18 mouse cellular contexts compared by ENCODE assay signal in genomic region chr1:132430818-132431217, GRCm38 (mm10). TPM values are rescaled to one million over a fixed set of nuclear protein-coding genes. Genes with fewer than 3 reads are reported as not detected.
DNase-seq lines count a peak whose midpoint lies in the region; ATAC-seq and TF ChIP-seq lines count a peak whose summit lies in the region.
"Had no signal": no experiment of that assay in that cellular context is flagged by ENCODE, and none has a peak within 500 bp of the region (broad histone marks: within the 10 kb centered on the region; RNA-seq: fewer than 3 reads in every experiment).

No protein-coding gene starts in this region.

- H3K4me2 ChIP-seq in hindbrain, embryonic 13.5 days, result no peak overlapping the region
- no peak overlapping the region for H3K4me2 ChIP-seq in hindbrain, embryonic 11.5 days (replicated peaks; ENCODE audit: low read depth, low read length)
- H3K4me2 ChIP-seq in embryonic facial prominence, embryonic 11.5 days (ENCODE audit: low read depth, low read length), result no peak overlapping the region
- H3K4me2 ChIP-seq in hindbrain, embryonic 16.5 days (ENCODE audit: low read length), result no peak overlapping the region
- H3K4me2 ChIP-seq in midbrain, embryonic 12.5 days (replicated peaks), result no peak overlapping the region
- H3K4me2 ChIP-seq in intestine, postnatal 0 days (replicated peaks; ENCODE audit: low read depth), result no peak overlapping the region
- H3K4me2 ChIP-seq: embryonic facial prominence, embryonic 15.5 days; stomach, embryonic 15.5 days had no signal

- H3K27me3 ChIP-seq in hindbrain, embryonic 13.5 days, result no peaks in the 10 kb centered on the region
- no peaks in the 10 kb centered on the region for H3K27me3 ChIP-seq in hindbrain, embryonic 11.5 days (ENCODE audit: control insufficient read depth, insufficient read depth, low read length)
- H3K27me3 ChIP-seq in embryonic facial prominence, embryonic 11.5 days (ENCODE audit: control insufficient read depth, insufficient read depth, low read length), result no peaks in the 10 kb centered on the region
- no peaks in the 10 kb centered on the region for H3K27me3 ChIP-seq in hindbrain, embryonic 16.5 days (replicated peaks; ENCODE audit: control insufficient read depth, insufficient read depth, low read length)
- H3K27me3 ChIP-seq in midbrain, embryonic 12.5 days, result no peaks in the 10 kb centered on the region
- no peaks in the 10 kb centered on the region for H3K27me3 ChIP-seq in intestine, postnatal 0 days (replicated peaks; ENCODE audit: control insufficient read depth, insufficient read depth, low read length)
- H3K27me3 ChIP-seq: embryonic facial prominence, embryonic 15.5 days; stomach, embryonic 15.5 days had no signal

- no peak for TF ChIP-seq CTCF in intestine, postnatal 0 days (IDR thresholded peaks at IDR 0.05; ENCODE audit: low read depth)

- peaks cover 7% of the 10 kb centered on the region for H3K36me3 ChIP-seq in hindbrain, embryonic 13.5 days
- H3K36me3 ChIP-seq in hindbrain, embryonic 11.5 days (ENCODE audit: control insufficient read depth, insufficient read depth, low read length), result no peaks in the 10 kb centered on the region
- no peaks in the 10 kb centered on the region; the same call in 1 of the 2 replicates for H3K36me3 ChIP-seq in embryonic facial prominence, embryonic 11.5 days (replicated peaks; ENCODE audit: control insufficient read depth, insufficient read depth, low read depth, low read length)
- no peaks in the 10 kb centered on the region for H3K36me3 ChIP-seq in hindbrain, embryonic 16.5 days (ENCODE audit: control insufficient read depth, insufficient read depth, low read length)
- H3K36me3 ChIP-seq in midbrain, embryonic 12.5 days, result peaks cover 5% of the 10 kb centered on the region; the same call in 1 of the 2 replicates
- H3K36me3 ChIP-seq in intestine, postnatal 0 days (ENCODE audit: control insufficient read depth, insufficient read depth), result peaks cover 13% of the 10 kb centered on the region; the same call in 1 of the 2 replicates
- H3K36me3 ChIP-seq: stomach, embryonic 15.5 days had no signal

- 44% methylated on average over 3 of the region's 3 CpGs for WGBS in hindbrain, embryonic 13.5 days
- WGBS in hindbrain, embryonic 11.5 days, result 71% methylated on average over 3 of the region's 3 CpGs
- WGBS in embryonic facial prominence, embryonic 11.5 days, result 38% methylated on average over 3 of the region's 3 CpGs
- 29% methylated on average over 3 of the region's 3 CpGs for WGBS in hindbrain, embryonic 16.5 days
- 65% methylated on average over 3 of the region's 3 CpGs for WGBS in midbrain, embryonic 12.5 days
- WGBS in intestine, postnatal 0 days, result 70% methylated on average over 3 of the region's 3 CpGs

- 0 out of 2 replicates have a peak, but pooled peaks have one; percentile 61 for ATAC-seq in hindbrain, embryonic 13.5 days (ENCODE audit: low FRiP score)
- no peak for ATAC-seq in hindbrain, embryonic 11.5 days (ENCODE audit: low FRiP score)
- no peak for ATAC-seq in embryonic facial prominence, embryonic 11.5 days (replicated peaks; ENCODE audit: insufficient number of reproducible peaks, low FRiP score, low TSS enrichment, low read depth)
- peak; percentile 76 for ATAC-seq in hindbrain, embryonic 16.5 days
- ATAC-seq in midbrain, embryonic 12.5 days (ENCODE audit: low FRiP score, low read depth), result no peak
- ATAC-seq in intestine, postnatal 0 days, result no peak
- ATAC-seq: CD4-positive, CD25-positive, alpha-beta regulatory T cell, adult 4 months had no signal

- no peak overlapping the region for H3K4me3 ChIP-seq in hindbrain, embryonic 13.5 days
- H3K4me3 ChIP-seq in hindbrain, embryonic 11.5 days (ENCODE audit: low read depth, low read length), result no peak overlapping the region
- no peak overlapping the region for H3K4me3 ChIP-seq in embryonic facial prominence, embryonic 11.5 days (ENCODE audit: low read depth, low read length)
- H3K4me3 ChIP-seq in hindbrain, embryonic 16.5 days (ENCODE audit: low read length), result no peak overlapping the region
- H3K4me3 ChIP-seq in midbrain, embryonic 12.5 days, result no peak overlapping the region
- H3K4me3 ChIP-seq in intestine, postnatal 0 days (ENCODE audit: low read depth, low read length), result no peak overlapping the region
- H3K4me3 ChIP-seq: embryonic facial prominence, embryonic 15.5 days; heart, embryonic 10.5 days; stomach, embryonic 15.5 days had no signal

- no peaks in the 10 kb centered on the region for H3K9me3 ChIP-seq in hindbrain, embryonic 13.5 days
- no peaks in the 10 kb centered on the region for H3K9me3 ChIP-seq in hindbrain, embryonic 11.5 days (ENCODE audit: control insufficient read depth, low read length)
- H3K9me3 ChIP-seq in embryonic facial prominence, embryonic 11.5 days (replicated peaks; ENCODE audit: control insufficient read depth, low read length), result no peaks in the 10 kb centered on the region
- no peaks in the 10 kb centered on the region for H3K9me3 ChIP-seq in hindbrain, embryonic 16.5 days (ENCODE audit: control insufficient read depth, low read length)
- H3K9me3 ChIP-seq in midbrain, embryonic 12.5 days, result no peaks in the 10 kb centered on the region
- H3K9me3 ChIP-seq in intestine, postnatal 0 days (ENCODE audit: control insufficient read depth), result no peaks in the 10 kb centered on the region
- H3K9me3 ChIP-seq: embryonic facial prominence, embryonic 15.5 days; heart, embryonic 10.5 days; stomach, embryonic 15.5 days had no signal

- no peak for DNase-seq in hindbrain, embryonic 11.5 days (ENCODE audit: low spot score)
- peak; percentile 45 for DNase-seq in embryonic facial prominence, embryonic 11.5 days (ENCODE audit: low spot score)
- DNase-seq in lung, postnatal 14 days, result no peak
- DNase-seq in natural killer cell, adult 2 months (ENCODE audit: low spot score in 2 of 2), result no peak
- DNase-seq: adrenal gland, adult 2 months; cerebellum, adult 2 months; heart, postnatal 4 days; kidney, adult 9 months had no signal

- H3K4me1 ChIP-seq in hindbrain, embryonic 13.5 days (replicated peaks), result peaks cover 30% of the 10 kb centered on the region
- no peaks in the 10 kb centered on the region for H3K4me1 ChIP-seq in hindbrain, embryonic 11.5 days (replicated peaks; ENCODE audit: control insufficient read depth, insufficient read depth, low read length)
- H3K4me1 ChIP-seq in embryonic facial prominence, embryonic 11.5 days (ENCODE audit: control insufficient read depth, insufficient read depth, low read length), result no peaks in the 10 kb centered on the region
- peaks cover 24% of the 10 kb centered on the region for H3K4me1 ChIP-seq in hindbrain, embryonic 16.5 days (ENCODE audit: control insufficient read depth, insufficient read depth, low read depth, low read length)
- peaks cover 4% of the 10 kb centered on the region for H3K4me1 ChIP-seq in midbrain, embryonic 12.5 days
- H3K4me1 ChIP-seq in intestine, postnatal 0 days (replicated peaks; ENCODE audit: control insufficient read depth, insufficient read depth, low read length), result no peaks in the 10 kb centered on the region
- H3K4me1 ChIP-seq: stomach, embryonic 15.5 days had no signal

- peak overlapping the region; percentile 49; the same call in 1 of the 2 replicates for H3K27ac ChIP-seq in hindbrain, embryonic 13.5 days
- no peak overlapping the region for H3K27ac ChIP-seq in hindbrain, embryonic 11.5 days (ENCODE audit: low read depth, low read length)
- no peak overlapping the region for H3K27ac ChIP-seq in embryonic facial prominence, embryonic 11.5 days (replicated peaks; ENCODE audit: low read depth, low read length)
- H3K27ac ChIP-seq in hindbrain, embryonic 16.5 days (ENCODE audit: low read depth, low read length), result peak overlapping the region; percentile 11; the same call in 1 of the 2 replicates
- H3K27ac ChIP-seq in midbrain, embryonic 12.5 days (replicated peaks), result 0 out of 2 replicates have a peak overlapping the region, but pooled peaks have one; percentile 35
- H3K27ac ChIP-seq in intestine, postnatal 0 days (ENCODE audit: low read depth, low read length), result no peak overlapping the region
- H3K27ac ChIP-seq: embryonic facial prominence, embryonic 15.5 days; heart, embryonic 10.5 days; liver, embryonic 14.5 days; macrophage; stomach, embryonic 15.5 days had no signal

- H3K9ac ChIP-seq in hindbrain, embryonic 13.5 days, result no peak overlapping the region
- no peak overlapping the region for H3K9ac ChIP-seq in hindbrain, embryonic 11.5 days (ENCODE audit: low read depth, low read length)
- H3K9ac ChIP-seq in embryonic facial prominence, embryonic 11.5 days (replicated peaks; ENCODE audit: low read length), result no peak overlapping the region
- H3K9ac ChIP-seq in hindbrain, embryonic 16.5 days (ENCODE audit: low read depth, low read length), result no peak overlapping the region
- no peak overlapping the region for H3K9ac ChIP-seq in midbrain, embryonic 12.5 days (replicated peaks)
- no peak overlapping the region for H3K9ac ChIP-seq in intestine, postnatal 0 days (ENCODE audit: low read depth, low read length)
- H3K9ac ChIP-seq: embryonic facial prominence, embryonic 15.5 days; liver, embryonic 14.5 days; stomach, embryonic 15.5 days had no signal

RNA-seq across cellular contexts. Expression of gene Dstyk, which starts 13.5 kb away (rescaled TPM):
- 10.0 and 10.3 TPM in 2 replicates for polyA plus RNA-seq in hindbrain, embryonic 13.5 days (2015; fragmentation: Nextera tagmentation; extraction: Ambion mirVana)
- polyA plus RNA-seq in hindbrain, embryonic 11.5 days (2014; fragmentation: Nextera tagmentation; extraction: Ambion mirVana), result 11.5 and 12.3 TPM in 2 replicates
- 11.9 and 13.7 TPM in 2 replicates for polyA plus RNA-seq in embryonic facial prominence, embryonic 11.5 days (2014; fragmentation: Nextera tagmentation; extraction: Ambion mirVana)
- polyA plus RNA-seq in hindbrain, embryonic 16.5 days (2015; fragmentation: Nextera tagmentation; extraction: Ambion mirVana), result 7.9 and 9.7 TPM in 2 replicates
- polyA plus RNA-seq in midbrain, embryonic 12.5 days (2016; fragmentation: Nextera tagmentation; extraction: Ambion mirVana), result 17.6 and 17.9 TPM in 2 replicates
- polyA plus RNA-seq in intestine, postnatal 0 days (2015; fragmentation: Nextera tagmentation; extraction: Ambion mirVana), result 3.7 and 3.8 TPM in 2 replicates

RNA-seq across cellular contexts. Expression of gene Tmcc2, which starts 39.7 kb away (rescaled TPM):
- polyA plus RNA-seq in hindbrain, embryonic 13.5 days (2015; fragmentation: Nextera tagmentation; extraction: Ambion mirVana), result 24.6 and 25.7 TPM in 2 replicates
- polyA plus RNA-seq in hindbrain, embryonic 11.5 days (2014; fragmentation: Nextera tagmentation; extraction: Ambion mirVana), result 12.0 and 14.1 TPM in 2 replicates
- polyA plus RNA-seq in embryonic facial prominence, embryonic 11.5 days (2014; fragmentation: Nextera tagmentation; extraction: Ambion mirVana), result 6.8 and 8.0 TPM in 2 replicates
- polyA plus RNA-seq in hindbrain, embryonic 16.5 days (2015; fragmentation: Nextera tagmentation; extraction: Ambion mirVana), result 26.6 and 35.5 TPM in 2 replicates
- polyA plus RNA-seq in midbrain, embryonic 12.5 days (2016; fragmentation: Nextera tagmentation; extraction: Ambion mirVana), result 35.4 and 36.8 TPM in 2 replicates
- polyA plus RNA-seq in intestine, postnatal 0 days (2015; fragmentation: Nextera tagmentation; extraction: Ambion mirVana), result 2.2 and 2.3 TPM in 2 replicates

RNA-seq across cellular contexts. Expression of gene Rbbp5, which starts 46.3 kb away (rescaled TPM):
- 47.8 and 48.0 TPM in 2 replicates for polyA plus RNA-seq in hindbrain, embryonic 13.5 days (2015; fragmentation: Nextera tagmentation; extraction: Ambion mirVana)
- 58.5 and 65.3 TPM in 2 replicates for polyA plus RNA-seq in hindbrain, embryonic 11.5 days (2014; fragmentation: Nextera tagmentation; extraction: Ambion mirVana)
- polyA plus RNA-seq in embryonic facial prominence, embryonic 11.5 days (2014; fragmentation: Nextera tagmentation; extraction: Ambion mirVana), result 59.7 and 64.1 TPM in 2 replicates
- 36.4 and 45.2 TPM in 2 replicates for polyA plus RNA-seq in hindbrain, embryonic 16.5 days (2015; fragmentation: Nextera tagmentation; extraction: Ambion mirVana)
- 61.4 and 62.0 TPM in 2 replicates for polyA plus RNA-seq in midbrain, embryonic 12.5 days (2016; fragmentation: Nextera tagmentation; extraction: Ambion mirVana)
- 14.5 and 16.6 TPM in 2 replicates for polyA plus RNA-seq in intestine, postnatal 0 days (2015; fragmentation: Nextera tagmentation; extraction: Ambion mirVana)

Comparison
In these comparisons a context has a peak if more than half of its experiments do, and no peak if none do; other contexts are left out.
1. ATAC-seq: peak in hindbrain, embryonic 13.5 days (single experiment) and hindbrain, embryonic 16.5 days (single experiment); none in hindbrain, embryonic 11.5 days (single experiment), embryonic facial prominence, embryonic 11.5 days (single experiment), midbrain, embryonic 12.5 days (single experiment) and intestine, postnatal 0 days (single experiment).
2. H3K27ac ChIP-seq: peak in hindbrain, embryonic 13.5 days (single experiment), hindbrain, embryonic 16.5 days (single experiment) and midbrain, embryonic 12.5 days (single experiment); none in hindbrain, embryonic 11.5 days (single experiment), embryonic facial prominence, embryonic 11.5 days (single experiment) and intestine, postnatal 0 days (single experiment).